In the genomic region with DNA sequence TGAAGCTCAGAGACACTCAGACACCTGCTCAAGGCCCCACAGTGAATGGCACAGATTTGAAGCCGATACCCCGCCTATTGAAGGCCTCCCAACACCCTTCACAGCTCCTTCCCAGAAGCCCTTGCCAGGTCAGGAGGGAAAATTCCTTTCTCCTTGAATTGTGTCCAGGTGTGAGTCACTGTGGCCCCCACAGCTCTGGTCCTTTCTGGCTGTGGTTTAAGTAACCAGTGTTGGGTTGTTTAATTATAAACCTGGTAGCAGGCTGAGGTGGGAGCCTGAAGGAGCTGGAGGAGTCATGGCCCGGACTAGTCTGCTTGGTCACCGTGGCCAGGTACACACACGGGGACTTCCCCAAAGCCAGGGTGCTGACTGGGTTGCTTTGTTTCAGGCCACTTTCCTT, we compare ENCODE assay signal across 16 mouse cellular contexts. TPM values are rescaled to one million over a fixed set of nuclear protein-coding genes. Genes with fewer than 3 reads are reported as not detected.
DNase-seq lines count a peak whose midpoint lies in the region; ATAC-seq and TF ChIP-seq lines count a peak whose summit lies in the region.
"Had no signal": no experiment of that assay in that cellular context is flagged by ENCODE, and none has a peak within 500 bp of the region (broad histone marks: within the 10 kb centered on the region; RNA-seq: fewer than 3 reads in every experiment).

No protein-coding gene starts in this region.

- ATAC-seq in intestine, postnatal 0 days, result 0 out of 2 replicates have a peak, but pooled peaks have one; percentile 3
- peak; percentile 68 for ATAC-seq in kidney, postnatal 0 days (replicated peaks; ENCODE audit: low FRiP score, low read depth)
- ATAC-seq in stomach, embryonic 16.5 days (ENCODE audit: insufficient read depth, low FRiP score), result no peak
- ATAC-seq in midbrain, embryonic 14.5 days (ENCODE audit: low FRiP score, low TSS enrichment), result no peak
- ATAC-seq: forebrain, embryonic 13.5 days had no signal

- no peaks in the 10 kb centered on the region for H3K27me3 ChIP-seq in heart, embryonic 10.5 days (ENCODE audit: insufficient read depth, poor library complexity, severe bottlenecking)
- no peaks in the 10 kb centered on the region for H3K27me3 ChIP-seq in intestine, postnatal 0 days (replicated peaks; ENCODE audit: control insufficient read depth, insufficient read depth, low read length)
- H3K27me3 ChIP-seq in kidney, postnatal 0 days (ENCODE audit: insufficient read depth, low read length), result no peaks in the 10 kb centered on the region
- H3K27me3 ChIP-seq in stomach, embryonic 16.5 days (ENCODE audit: control insufficient read depth, insufficient read depth, low read length), result no peaks in the 10 kb centered on the region
- H3K27me3 ChIP-seq in midbrain, embryonic 14.5 days (ENCODE audit: control insufficient read depth, insufficient read depth, low read length), result no peaks in the 10 kb centered on the region
- H3K27me3 ChIP-seq in forebrain, embryonic 10.5 days (ENCODE audit: poor library complexity, severe bottlenecking), result peaks cover 7% of the 10 kb centered on the region
- H3K27me3 ChIP-seq: forebrain, embryonic 13.5 days; neural tube, embryonic 13.5 days had no signal

- H3K9ac ChIP-seq in intestine, postnatal 0 days (ENCODE audit: low read depth, low read length), result peak overlapping the region; percentile 53; the same call in 1 of the 2 replicates
- H3K9ac ChIP-seq in kidney, postnatal 0 days (ENCODE audit: low read depth, low read length), result no peak overlapping the region
- H3K9ac ChIP-seq in stomach, embryonic 16.5 days (ENCODE audit: low read length), result no peak overlapping the region
- H3K9ac ChIP-seq in midbrain, embryonic 14.5 days (replicated peaks; ENCODE audit: low read length), result no peak overlapping the region
- H3K9ac ChIP-seq: forebrain, embryonic 13.5 days; hindbrain, embryonic 14.5 days; limb, embryonic 12.5 days; neural tube, embryonic 13.5 days had no signal

- H3K4me3 ChIP-seq in heart, embryonic 10.5 days, result no peak overlapping the region
- peak overlapping the region; percentile 40 for H3K4me3 ChIP-seq in intestine, postnatal 0 days (ENCODE audit: low read depth, low read length)
- no peak overlapping the region for H3K4me3 ChIP-seq in kidney, postnatal 0 days (replicated peaks; ENCODE audit: low read depth, low read length)
- no peak overlapping the region for H3K4me3 ChIP-seq in stomach, embryonic 16.5 days (replicated peaks; ENCODE audit: low read length)
- no peak overlapping the region for H3K4me3 ChIP-seq in midbrain, embryonic 14.5 days (replicated peaks; ENCODE audit: low read depth, low read length)
- H3K4me3 ChIP-seq in forebrain, embryonic 10.5 days, result no peak overlapping the region
- H3K4me3 ChIP-seq: forebrain, embryonic 13.5 days; limb, embryonic 12.5 days; neural tube, embryonic 13.5 days had no signal

- H3K4me1 ChIP-seq in heart, embryonic 10.5 days, result peaks cover 61% of the 10 kb centered on the region
- peaks cover 22% of the 10 kb centered on the region for H3K4me1 ChIP-seq in intestine, postnatal 0 days (replicated peaks; ENCODE audit: control insufficient read depth, insufficient read depth, low read length)
- peaks cover 39% of the 10 kb centered on the region for H3K4me1 ChIP-seq in kidney, postnatal 0 days (replicated peaks; ENCODE audit: insufficient read depth, low read length)
- H3K4me1 ChIP-seq in stomach, embryonic 16.5 days (ENCODE audit: control insufficient read depth, insufficient read depth, low read length), result peaks cover 37% of the 10 kb centered on the region
- no peaks in the 10 kb centered on the region for H3K4me1 ChIP-seq in midbrain, embryonic 14.5 days (ENCODE audit: control insufficient read depth, insufficient read depth, low read length)
- H3K4me1 ChIP-seq in forebrain, embryonic 10.5 days, result peaks cover 25% of the 10 kb centered on the region
- H3K4me1 ChIP-seq: forebrain, embryonic 13.5 days had no signal

- peak overlapping the region; percentile 58 for H3K4me2 ChIP-seq in intestine, postnatal 0 days (replicated peaks; ENCODE audit: low read depth)
- H3K4me2 ChIP-seq in kidney, postnatal 0 days (ENCODE audit: low read length), result no peak overlapping the region
- no peak overlapping the region for H3K4me2 ChIP-seq in stomach, embryonic 16.5 days (ENCODE audit: low read depth, low read length)
- H3K4me2 ChIP-seq in midbrain, embryonic 14.5 days (ENCODE audit: low read length), result no peak overlapping the region
- H3K4me2 ChIP-seq: forebrain, embryonic 13.5 days; hindbrain, embryonic 14.5 days; limb, embryonic 12.5 days; neural tube, embryonic 13.5 days had no signal

- no peaks in the 10 kb centered on the region for H3K9me3 ChIP-seq in heart, embryonic 10.5 days
- H3K9me3 ChIP-seq in intestine, postnatal 0 days (ENCODE audit: control insufficient read depth), result no peaks in the 10 kb centered on the region
- no peaks in the 10 kb centered on the region for H3K9me3 ChIP-seq in kidney, postnatal 0 days (replicated peaks; ENCODE audit: low read length)
- H3K9me3 ChIP-seq in stomach, embryonic 16.5 days (replicated peaks; ENCODE audit: control insufficient read depth, low read length), result no peaks in the 10 kb centered on the region
- no peaks in the 10 kb centered on the region for H3K9me3 ChIP-seq in midbrain, embryonic 14.5 days (ENCODE audit: control insufficient read depth, low read length)
- H3K9me3 ChIP-seq in forebrain, embryonic 10.5 days, result no peaks in the 10 kb centered on the region
- H3K9me3 ChIP-seq: forebrain, embryonic 13.5 days; limb, embryonic 12.5 days; neural tube, embryonic 13.5 days had no signal

- H3K27ac ChIP-seq in heart, embryonic 10.5 days, result no peak overlapping the region
- H3K27ac ChIP-seq in intestine, postnatal 0 days (ENCODE audit: low read depth, low read length), result peak overlapping the region; percentile 81
- H3K27ac ChIP-seq in kidney, postnatal 0 days, result peak overlapping the region; percentile 80
- peak overlapping the region; percentile 12; the same call in 1 of the 2 replicates for H3K27ac ChIP-seq in stomach, embryonic 16.5 days (ENCODE audit: low read length)
- H3K27ac ChIP-seq in midbrain, embryonic 14.5 days (replicated peaks; ENCODE audit: low read depth, low read length), result no peak overlapping the region
- no peak overlapping the region for H3K27ac ChIP-seq in forebrain, embryonic 10.5 days
- H3K27ac ChIP-seq: forebrain, embryonic 13.5 days; hindbrain, embryonic 14.5 days; limb, embryonic 12.5 days; neural tube, embryonic 13.5 days had no signal

- no peaks in the 10 kb centered on the region for H3K36me3 ChIP-seq in heart, embryonic 10.5 days
- no peaks in the 10 kb centered on the region; the same call in 1 of the 2 replicates for H3K36me3 ChIP-seq in intestine, postnatal 0 days (ENCODE audit: control insufficient read depth, insufficient read depth)
- H3K36me3 ChIP-seq in kidney, postnatal 0 days (ENCODE audit: insufficient read depth, low read length), result no peaks in the 10 kb centered on the region
- H3K36me3 ChIP-seq in stomach, embryonic 16.5 days (ENCODE audit: control insufficient read depth, insufficient read depth, low read length), result no peaks in the 10 kb centered on the region
- no peaks in the 10 kb centered on the region for H3K36me3 ChIP-seq in midbrain, embryonic 14.5 days (ENCODE audit: control insufficient read depth, insufficient read depth, low read length)
- no peaks in the 10 kb centered on the region for H3K36me3 ChIP-seq in forebrain, embryonic 10.5 days (replicated peaks)
- H3K36me3 ChIP-seq: limb, embryonic 12.5 days; neural tube, embryonic 13.5 days had no signal

- no peak for TF ChIP-seq CTCF in intestine, postnatal 0 days (IDR thresholded peaks at IDR 0.05; ENCODE audit: low read depth)
- no peak for TF ChIP-seq CTCF in kidney, postnatal 0 days (IDR thresholded peaks at IDR 0.05; ENCODE audit: low read depth)

- 89% methylated on average over 5 of the region's 5 CpGs for WGBS in heart, embryonic 10.5 days
- 52% methylated on average over 5 of the region's 5 CpGs for WGBS in intestine, postnatal 0 days
- WGBS in kidney, postnatal 0 days, result 69% methylated on average over 5 of the region's 5 CpGs
- 69% methylated on average over 5 of the region's 5 CpGs for WGBS in stomach, embryonic 16.5 days
- 92% methylated on average over 5 of the region's 5 CpGs for WGBS in midbrain, embryonic 14.5 days
- 88% methylated on average over 5 of the region's 5 CpGs for WGBS in forebrain, embryonic 10.5 days

- DNase-seq in heart, adult 11 months, result peak; percentile 83
- DNase-seq in heart, embryonic 10.5 days (ENCODE audit: low spot score), result no peak
- DNase-seq in kidney, postnatal 0 days (ENCODE audit: low spot score), result peak; percentile 46
- no peak for DNase-seq in midbrain, embryonic 14.5 days
- DNase-seq in forebrain, embryonic 10.5 days (ENCODE audit: extremely low spot score, low spot score), result no peak
- DNase-seq: cerebellum, adult 2 months; embryo, embryonic 11 days; heart, postnatal 10 days; thymus, postnatal 25 days had no signal

RNA-seq across cellular contexts. Expression of a gene that starts 32.1 kb away (rescaled TPM):
- 3.4 and 5.2 TPM in 2 replicates for polyA plus RNA-seq in heart, embryonic 10.5 days (2016; fragmentation: Nextera tagmentation; extraction: Ambion mirVana)
- polyA plus RNA-seq in intestine, postnatal 0 days (2015; fragmentation: Nextera tagmentation; extraction: Ambion mirVana), result 1.2 and 1.4 TPM in 2 replicates
- polyA plus RNA-seq in kidney, postnatal 0 days (2015; fragmentation: Nextera tagmentation; extraction: Ambion mirVana), result 0.32 and 0.50 TPM in 2 replicates
- 5.3 and 5.8 TPM in 2 replicates for polyA plus RNA-seq in stomach, embryonic 16.5 days (2015; fragmentation: Nextera tagmentation; extraction: Ambion mirVana)
- polyA plus RNA-seq in midbrain, embryonic 14.5 days (2014; fragmentation: Nextera tagmentation; extraction: Ambion mirVana), result 2.4 and 3.6 TPM in 2 replicates
- polyA plus RNA-seq in forebrain, embryonic 10.5 days (2016; fragmentation: Nextera tagmentation; extraction: Ambion mirVana), result 0.39 and 0.50 TPM in 2 replicates
- polyA plus RNA-seq: liver, embryonic 16.5 days had no signal

RNA-seq across cellular contexts. Expression of a gene that starts 37.1 kb away (rescaled TPM):
- polyA plus RNA-seq in heart, embryonic 10.5 days (2016; fragmentation: Nextera tagmentation; extraction: Ambion mirVana), result 21.0 and 25.9 TPM in 2 replicates
- 212 and 256 TPM in 2 replicates for polyA plus RNA-seq in intestine, postnatal 0 days (2015; fragmentation: Nextera tagmentation; extraction: Ambion mirVana)
- polyA plus RNA-seq in kidney, postnatal 0 days (2015; fragmentation: Nextera tagmentation; extraction: Ambion mirVana), result 53.8 and 56.8 TPM in 2 replicates
- polyA plus RNA-seq in stomach, embryonic 16.5 days (2015; fragmentation: Nextera tagmentation; extraction: Ambion mirVana), result 79.2 and 87.9 TPM in 2 replicates
- 4.8 and 7.2 TPM in 2 replicates for polyA plus RNA-seq in midbrain, embryonic 14.5 days (2014; fragmentation: Nextera tagmentation; extraction: Ambion mirVana)
- polyA plus RNA-seq in forebrain, embryonic 10.5 days (2016; fragmentation: Nextera tagmentation; extraction: Ambion mirVana), result 6.6 and 6.7 TPM in 2 replicates

Comparison
In these comparisons a context has a peak if more than half of its experiments do, and no peak if none do; other contexts are left out.
1. DNase-seq: peak in heart, adult 11 months (single experiment) and kidney, postnatal 0 days (single experiment); none in heart, embryonic 10.5 days (single experiment), midbrain, embryonic 14.5 days (single experiment) and forebrain, embryonic 10.5 days (single experiment).
2. H3K27ac ChIP-seq: peak in intestine, postnatal 0 days (single experiment), kidney, postnatal 0 days (single experiment) and stomach, embryonic 16.5 days (single experiment); none in heart, embryonic 10.5 days (single experiment), midbrain, embryonic 14.5 days (single experiment) and forebrain, embryonic 10.5 days (single experiment).
3. ATAC-seq: peak in intestine, postnatal 0 days (single experiment) and kidney, postnatal 0 days (single experiment); none in stomach, embryonic 16.5 days (single experiment) and midbrain, embryonic 14.5 days (single experiment).